Mouse (Mus musculus): ENCODE data around the gene Nrp2.

Gene Nrp2

DNA sequence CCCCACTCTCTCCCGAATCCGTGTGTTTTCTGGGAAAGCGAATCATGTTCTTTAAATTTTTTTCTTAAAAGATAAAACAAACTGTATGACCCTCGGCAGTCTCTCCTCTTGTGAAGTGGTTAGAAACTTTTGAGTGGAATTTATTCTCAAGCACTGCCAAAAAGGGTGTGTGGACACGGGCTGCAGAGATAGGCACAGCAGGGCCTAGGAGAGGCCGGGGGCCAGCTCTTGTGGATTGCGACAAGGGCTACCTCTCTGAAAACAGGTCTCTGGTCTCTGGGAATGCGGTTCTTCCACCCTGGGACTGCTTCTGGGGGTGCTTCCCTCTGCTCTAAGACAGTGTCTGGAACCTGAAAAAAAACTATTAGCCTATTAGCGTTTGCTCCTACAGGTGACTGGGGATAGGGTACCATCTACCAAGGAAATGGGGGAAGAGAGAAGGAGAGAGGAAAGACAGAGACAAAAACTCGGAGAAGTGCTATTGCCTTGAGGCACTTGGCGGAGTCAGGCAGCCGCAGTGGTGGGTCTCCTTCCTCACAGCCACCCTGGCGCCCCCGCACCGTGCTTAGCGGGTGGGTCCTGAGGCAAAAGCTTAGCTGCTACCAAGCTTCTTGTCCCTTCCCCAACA is 1.9 kb downstream of the Nrp2 start:
- DNase-seq (ENCODE audit: low spot score): no peak

DNA sequence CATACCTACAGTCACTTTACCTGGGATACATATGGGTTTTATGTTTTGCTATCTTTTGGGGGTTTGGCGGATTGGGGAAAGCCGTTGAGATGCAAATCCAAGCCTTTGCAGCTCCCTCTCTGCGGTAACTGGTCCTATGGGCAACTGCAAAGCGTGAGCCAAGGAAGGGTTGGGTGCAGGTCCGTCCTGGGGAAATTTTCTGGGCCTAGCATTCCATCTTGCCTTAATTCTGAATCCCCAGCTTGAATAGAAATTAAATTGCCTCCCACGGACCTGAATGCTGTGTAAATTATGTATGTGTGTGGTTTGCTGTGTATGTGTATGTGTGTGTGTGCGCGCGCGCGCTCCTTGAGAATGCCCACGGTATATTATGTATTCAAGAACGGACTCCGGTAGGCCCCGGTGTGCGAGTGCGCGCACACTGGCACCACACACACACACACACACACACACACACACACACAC is 2.5 kb downstream of the Nrp2 start:
- peak; percentile 61 for DNase-seq (ENCODE audit: low spot score)

DNA sequence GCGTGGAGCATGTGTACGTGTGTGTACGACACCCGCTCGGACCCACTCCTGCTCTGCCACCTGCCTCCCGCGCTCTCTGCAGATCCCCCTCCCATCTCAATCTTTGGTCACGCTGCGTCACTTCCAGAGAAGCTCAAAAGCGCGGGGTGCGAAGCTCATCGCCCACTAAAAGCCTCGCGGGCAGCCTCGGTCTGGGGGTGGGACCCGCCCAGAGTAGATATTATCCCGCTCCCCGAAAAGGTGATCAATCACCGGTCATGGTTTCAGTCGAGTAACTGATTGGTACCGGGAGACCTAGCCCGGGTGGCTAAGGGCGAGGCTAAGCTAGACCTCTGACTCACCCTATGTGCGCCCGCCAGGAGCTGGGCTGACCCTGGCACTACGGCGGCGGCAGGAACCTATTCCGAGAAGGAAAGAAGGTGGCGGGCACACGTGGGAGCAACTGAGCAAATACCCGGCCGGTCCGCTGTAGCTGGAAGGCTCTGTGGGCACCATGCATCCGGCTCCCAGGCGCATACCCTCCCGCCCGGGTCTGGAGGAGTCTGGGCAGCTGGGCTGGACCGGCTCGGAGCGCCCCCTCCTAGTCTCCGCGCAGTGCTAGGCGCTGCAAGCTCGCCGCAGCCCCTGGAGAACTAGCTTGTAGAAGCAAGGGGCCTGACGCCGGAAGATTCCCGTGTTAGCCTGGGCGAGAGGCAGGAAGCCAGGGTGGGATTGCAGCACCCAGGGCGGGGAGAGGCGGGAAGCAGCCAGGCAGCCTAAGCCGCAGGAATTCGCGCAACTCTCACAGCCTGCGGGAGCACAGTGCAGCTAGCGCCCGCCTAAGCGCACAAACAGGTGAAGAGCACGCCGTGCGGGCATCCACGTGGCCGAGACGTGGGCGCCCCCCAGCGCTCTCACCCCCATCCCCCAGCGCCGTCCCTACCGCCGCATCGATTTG is 3.3 kb downstream of the Nrp2 start:
- DNase-seq (ENCODE audit: low spot score): peak; percentile 66

DNA sequence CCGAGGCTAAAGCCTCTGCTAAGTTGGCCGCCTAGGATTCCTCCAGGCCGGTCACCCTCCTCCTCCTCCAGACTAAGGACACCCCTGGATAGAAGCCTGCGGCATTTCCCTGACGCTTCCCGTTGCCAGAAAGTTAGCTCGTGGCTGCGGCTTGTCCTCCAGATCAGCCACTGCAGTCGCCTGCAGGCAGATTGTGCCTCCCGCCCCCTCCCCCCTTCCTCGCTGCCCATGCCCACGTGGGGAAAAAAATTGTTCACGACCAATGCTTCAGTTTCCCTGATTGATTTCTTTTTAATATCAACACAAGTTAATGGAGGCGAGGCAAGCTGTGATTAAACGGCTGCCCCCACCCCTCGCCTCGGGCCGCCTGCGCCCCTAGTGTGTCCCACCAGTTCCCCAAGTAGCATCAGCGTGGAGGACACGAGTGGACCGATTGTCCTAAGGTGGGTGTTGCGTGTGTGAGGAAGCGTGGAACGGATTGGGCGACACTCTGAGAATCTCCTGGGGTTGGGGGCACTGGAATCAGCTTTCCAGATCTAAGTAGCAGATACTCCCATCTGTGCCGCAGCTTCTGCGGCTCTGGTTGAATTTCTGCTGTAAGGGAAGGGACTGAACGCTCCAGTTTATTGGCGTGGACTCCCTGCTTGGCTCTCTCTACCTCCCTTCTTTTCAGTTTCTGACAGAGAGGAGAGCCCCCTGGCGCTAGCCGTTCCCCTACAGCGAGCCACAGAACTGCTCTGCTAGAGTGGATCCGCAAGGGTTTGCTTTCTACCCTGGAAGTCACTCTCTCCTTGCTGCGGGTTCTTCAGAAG is 4.2 kb downstream of the Nrp2 start:
- DNase-seq (ENCODE audit: low spot score): peak; percentile 57

DNA sequence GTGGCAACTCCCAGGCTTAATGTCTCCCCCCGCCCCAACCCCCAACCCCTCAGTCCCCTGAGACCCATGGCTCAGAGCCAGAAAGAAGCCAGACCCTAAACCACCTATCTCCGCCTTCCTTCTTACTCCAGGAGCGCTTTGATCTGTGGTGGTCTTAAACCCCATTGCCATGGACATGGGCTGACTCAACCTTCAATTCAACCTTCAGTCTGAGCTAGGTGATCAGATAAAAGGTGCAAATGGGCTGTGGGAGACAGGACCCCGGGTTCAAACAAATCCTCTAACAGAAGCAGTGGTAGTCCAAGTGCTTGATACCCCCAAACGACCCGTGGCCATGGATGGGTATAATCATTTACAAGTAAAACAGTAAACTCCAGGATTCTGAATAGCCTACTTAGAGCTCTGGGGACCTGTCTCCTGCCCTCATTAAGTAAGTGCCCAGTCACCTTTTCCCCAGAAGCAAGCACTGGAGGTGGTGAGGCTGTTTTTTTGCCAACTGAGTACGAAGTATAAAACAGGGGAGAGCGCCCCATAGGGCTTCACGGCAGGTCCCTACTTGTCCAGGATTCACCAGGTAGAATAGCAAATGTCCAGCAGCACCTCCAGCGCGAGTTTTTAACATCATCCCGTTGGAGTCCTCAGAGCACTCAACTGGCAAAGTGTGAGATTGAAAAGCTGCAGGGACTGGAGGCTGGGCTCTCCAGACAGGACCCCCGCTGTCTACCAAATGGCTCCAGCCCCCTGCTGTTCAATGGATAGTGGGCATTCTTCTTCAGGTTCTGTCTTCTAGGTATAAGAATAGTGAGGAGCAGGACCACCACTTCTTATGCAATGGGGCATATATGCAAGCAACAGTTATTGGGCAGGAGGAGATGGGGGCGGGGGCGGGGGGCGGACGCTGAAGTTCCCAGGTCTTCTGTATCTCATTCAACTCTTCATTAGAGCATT is 5.1 kb downstream of the Nrp2 start:
- DNase-seq (ENCODE audit: low spot score): no peak

DNA sequence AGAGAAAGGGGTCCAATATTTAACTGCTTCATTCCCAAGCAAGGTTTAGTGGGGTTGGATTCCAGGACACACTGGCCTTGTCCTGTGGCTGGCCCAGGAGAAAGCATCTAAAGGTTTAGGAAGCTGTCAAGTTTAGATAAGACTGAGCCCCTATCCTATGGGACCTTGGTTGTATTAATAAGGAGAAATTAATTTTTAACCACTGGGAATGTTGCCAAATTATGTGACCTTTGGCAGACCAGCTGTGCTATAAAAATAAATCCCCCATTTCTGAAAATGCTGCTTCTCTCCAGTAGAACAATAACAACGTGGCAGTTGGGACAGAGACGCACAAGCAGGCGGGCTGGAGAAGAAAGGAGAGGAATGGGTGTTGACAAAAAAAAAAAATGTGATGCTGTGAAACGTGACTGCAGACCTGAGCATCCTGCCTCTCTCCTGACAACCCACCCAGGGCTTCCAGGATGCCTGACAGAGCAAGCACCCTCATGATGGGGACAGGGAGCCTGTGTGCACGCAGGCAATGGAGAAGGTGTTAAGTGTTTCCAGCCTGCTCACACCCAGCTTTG is 6.8 kb downstream of the Nrp2 start:
- DNase-seq (ENCODE audit: low spot score): no peak

DNA sequence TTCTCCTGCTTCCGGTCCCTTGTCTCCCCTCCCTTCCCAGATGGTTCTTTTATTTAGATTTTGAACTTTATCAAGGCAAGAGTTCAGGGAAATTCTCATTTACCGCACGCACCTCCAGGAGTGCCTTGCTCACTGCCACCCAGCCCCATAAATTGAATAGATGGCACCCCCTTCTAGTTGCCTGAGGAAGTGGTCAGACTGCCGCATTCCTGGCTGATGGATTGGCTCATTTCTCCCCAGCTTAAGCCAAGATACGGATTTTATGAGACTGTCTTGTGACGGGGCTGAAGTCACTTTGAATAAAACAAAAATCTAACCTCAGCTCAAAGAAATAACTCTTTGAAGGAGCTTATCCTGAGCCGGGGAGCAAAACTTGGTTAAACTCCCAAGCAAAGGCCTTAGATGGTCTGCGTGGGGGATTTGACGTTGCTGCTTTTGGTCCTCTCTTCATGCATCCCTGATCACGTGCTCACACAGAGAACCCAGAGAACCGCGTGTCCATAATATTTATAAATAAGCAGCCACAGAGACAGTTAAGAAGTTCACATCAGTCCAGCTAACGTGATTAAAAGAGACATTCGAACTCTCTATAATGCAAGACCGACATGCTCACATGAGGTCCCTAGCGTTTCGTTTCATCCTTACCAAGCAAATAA is 10.1 kb downstream of the Nrp2 start:
- DNase-seq (ENCODE audit: low spot score): no peak

DNA sequence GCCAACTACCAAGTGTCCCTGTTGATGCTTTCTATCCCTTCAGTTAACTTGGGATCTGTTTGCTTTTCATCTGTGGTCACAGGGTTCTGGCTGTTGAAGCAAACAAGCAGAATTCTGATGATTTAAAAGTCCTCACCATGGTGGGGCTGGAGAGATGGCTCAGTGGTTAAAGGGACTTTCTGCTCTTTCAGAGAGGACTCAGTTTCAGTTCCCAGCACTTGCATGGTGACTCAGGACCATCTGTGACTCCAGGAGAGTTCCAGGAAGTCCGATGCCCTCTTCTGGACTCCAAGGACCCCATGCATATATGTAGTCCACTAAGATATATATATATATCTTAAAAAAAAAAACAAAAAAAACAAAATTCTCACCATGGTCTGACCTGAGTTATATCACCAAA is 11.9 kb downstream of the Nrp2 start:
- no peak for DNase-seq (ENCODE audit: low spot score)

DNA sequence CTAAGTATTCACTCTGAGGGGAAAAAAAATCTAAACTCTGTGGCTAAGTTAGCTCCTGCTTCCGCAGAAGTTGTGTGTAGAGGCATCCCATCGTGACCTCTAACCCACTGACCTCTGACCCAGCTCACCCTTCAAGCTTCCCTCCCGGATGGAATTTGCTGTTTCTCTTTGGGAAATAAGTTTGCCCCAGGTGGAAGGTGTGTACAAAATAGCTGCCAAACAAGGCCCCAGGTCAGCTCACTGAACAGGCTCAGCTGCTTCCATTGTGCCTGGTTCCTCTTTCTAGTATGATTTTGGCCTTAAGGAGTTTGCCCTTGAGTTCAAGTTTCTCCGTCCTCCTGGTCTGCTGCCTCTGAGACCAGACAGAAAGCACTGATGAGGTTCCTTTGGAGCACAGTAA is 12.6 kb downstream of the Nrp2 start:
- DNase-seq (ENCODE audit: low spot score): no peak

DNA sequence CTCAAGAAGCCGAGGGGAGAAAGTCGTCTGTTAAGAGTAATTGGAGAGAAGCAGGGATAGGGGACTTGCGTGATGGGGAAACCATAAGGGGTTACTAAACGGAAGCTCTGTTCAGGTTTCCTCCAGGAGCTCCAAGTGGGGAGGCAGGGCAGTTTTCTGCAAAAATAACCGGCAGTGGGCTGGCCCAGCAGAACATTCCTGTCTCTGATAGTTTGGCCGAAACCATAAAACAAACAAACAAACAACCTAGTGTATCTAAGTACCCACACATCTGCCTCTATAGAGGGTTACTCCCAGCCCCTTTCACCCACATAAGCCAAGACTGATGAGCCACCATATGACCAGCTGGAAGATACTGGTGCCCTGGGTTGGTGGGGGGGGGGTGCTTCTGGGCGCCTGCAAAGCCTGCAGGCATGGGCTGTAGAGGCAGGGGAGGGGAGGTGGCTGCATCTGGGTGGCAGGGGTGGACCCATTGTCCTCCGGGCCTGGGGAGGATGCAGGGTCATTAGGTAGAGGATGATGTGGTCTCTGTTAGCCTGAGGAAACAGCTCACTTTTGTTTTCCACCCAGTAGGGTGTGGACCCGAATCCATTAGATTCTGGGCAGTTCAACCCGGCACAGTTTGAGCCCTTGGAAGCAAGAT is 13.9 kb downstream of the Nrp2 start:
- no peak for DNase-seq (ENCODE audit: low spot score)

DNA sequence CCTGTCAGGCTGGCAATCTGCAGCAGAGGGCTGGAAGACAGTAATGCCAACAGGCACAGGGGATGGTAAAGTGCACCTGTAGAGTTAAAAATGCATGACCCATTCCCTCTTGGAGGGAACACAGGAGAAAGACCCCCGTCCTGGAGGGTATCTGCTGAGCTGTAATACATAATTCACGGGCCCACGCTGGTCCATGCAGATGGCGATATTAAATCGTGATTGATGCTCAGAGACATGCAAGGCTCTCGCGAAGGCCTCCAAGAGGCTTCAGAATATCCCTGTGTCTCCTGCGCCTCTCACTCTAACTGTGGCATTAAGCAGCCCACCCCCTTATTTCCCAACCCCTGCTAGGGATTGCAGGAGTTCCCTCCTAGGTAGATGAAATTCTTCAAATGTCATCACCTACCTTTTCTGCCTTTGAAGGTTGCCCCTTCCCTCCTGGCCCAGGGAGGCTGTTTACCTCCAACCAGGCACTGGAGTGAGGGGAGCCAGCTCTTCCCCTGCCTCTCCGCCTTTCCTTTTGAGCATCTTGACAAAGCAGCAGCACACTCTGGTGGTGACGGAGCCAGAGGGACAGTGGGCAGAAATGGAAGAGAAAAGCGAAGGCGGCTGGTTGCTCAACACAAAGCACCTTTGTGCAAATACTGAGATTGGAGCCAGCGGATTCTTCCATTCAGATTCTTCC is 14.6 kb downstream of the Nrp2 start:
- peak; percentile 74 for DNase-seq (ENCODE audit: low spot score)

DNA sequence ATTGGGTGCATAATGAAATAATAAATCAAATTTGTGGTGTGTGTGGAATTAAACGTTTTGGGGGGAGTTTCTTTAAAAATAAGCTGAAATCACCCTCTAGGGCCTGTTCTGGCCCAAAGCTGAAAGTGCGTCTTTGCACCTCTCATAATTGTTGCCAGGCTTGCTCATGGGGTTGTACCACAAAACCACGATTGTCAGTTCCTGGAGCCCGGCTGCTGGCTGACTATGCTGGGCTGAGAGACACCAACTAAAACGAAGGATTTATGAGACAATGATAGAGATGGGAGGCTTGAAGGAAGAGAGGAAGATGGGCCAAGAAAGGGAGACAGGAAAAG is 15.1 kb downstream of the Nrp2 start:
- no peak for DNase-seq (ENCODE audit: low spot score)

DNA sequence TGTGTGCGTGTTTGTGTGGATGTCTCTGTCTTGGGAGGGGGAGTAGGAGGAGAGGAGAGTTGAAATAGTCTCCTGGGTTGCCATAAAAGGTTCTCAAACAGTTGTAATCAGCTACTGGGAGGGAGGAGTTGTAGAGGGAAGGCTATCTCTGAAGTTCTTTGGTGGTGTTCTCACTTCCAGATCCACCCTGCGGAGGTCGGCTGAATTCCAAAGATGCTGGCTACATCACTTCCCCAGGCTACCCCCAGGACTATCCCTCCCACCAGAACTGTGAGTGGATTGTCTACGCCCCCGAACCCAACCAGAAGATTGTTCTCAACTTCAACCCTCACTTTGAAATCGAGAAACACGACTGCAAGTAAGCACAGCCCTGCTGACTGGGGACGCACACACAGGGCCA is 15.7 kb downstream of the Nrp2 start:
- DNase-seq (ENCODE audit: low spot score): no peak

DNA sequence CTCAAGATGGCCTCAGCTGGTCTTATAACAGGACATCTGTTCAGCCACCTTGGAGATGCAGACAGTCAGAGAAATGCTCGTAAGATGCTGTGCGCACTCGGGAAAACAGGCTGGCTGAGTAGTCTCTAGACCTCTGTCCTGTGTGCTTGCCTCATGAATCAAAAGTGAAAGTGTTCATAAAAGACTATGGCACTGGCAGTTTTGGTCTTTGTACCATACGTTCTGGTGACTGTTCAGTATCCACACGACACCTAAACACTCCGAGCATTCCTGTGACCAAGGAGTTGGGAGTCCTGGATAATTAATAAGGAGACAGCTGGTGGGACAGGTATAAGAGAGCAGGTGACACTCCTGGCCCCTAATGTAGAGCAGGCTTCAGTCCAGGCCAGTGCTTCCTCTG is 16.7 kb downstream of the Nrp2 start:
- DNase-seq (ENCODE audit: low spot score): no peak

DNA sequence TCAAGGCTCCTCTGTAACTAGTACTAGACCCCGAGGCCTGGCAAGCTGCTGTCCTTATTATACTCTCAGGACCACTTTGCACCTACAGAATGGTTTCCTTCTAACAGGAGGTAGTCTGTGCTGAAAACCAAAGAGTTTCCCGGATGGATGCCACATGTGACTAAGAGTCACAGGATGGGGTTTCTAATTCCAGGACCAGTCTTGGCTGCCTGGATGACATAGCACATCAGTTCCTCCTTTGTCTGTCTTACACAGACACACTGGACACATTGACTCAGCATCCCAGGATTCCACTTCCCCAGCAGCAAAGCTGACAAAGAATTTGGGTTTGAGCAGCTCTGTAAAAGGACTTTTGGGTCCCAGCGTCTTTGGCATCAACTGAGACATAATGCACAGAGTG is 17.1 kb downstream of the Nrp2 start:
- no peak for DNase-seq (ENCODE audit: low spot score)

DNA sequence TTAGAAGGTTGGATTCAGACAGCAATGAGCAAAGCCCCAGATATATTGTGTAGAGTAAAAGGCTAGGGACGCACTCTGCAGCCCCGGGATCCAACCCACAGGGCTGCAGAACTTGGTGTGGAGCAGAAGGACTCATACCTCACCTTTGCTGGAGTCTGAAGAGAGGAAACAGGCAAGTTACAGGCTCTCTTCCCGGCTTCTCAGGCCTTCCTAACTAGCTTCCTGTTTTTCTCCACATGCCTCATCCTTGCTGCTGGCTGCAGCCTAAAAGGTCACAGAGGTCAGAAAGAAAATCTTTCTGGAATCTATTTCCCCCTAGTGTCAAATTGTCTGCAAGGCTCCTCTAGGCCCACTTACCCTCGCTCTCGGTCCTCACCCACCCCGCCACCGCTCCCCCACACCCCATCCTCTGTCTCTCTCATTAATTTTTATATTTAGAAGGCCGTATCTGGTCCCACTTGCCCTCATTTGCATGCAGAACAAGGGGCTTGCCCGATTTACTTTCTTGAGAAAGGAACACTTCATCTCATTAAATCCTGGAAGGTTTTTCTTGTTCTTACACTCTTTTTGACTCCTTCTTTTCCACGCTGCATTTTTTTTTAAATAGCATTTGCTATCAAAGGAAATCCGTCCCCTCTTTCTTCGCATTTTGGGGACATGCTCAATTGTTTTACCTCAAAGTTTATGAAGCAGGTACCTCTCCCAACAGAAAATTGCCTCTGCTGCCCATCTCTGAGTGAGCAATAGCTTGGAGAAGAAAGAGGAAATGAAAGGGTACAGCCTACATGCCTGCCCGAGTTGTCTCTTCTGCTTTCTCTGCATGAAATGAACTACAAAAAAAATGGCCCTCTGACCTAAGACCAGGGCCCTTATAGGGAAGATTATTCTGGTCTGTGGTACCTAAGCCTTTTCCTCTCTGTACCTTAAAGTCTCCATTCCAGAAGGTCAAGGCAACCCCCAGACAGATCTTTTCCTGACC is 17.9 kb downstream of the Nrp2 start:
- no peak for DNase-seq (ENCODE audit: low spot score)

DNA sequence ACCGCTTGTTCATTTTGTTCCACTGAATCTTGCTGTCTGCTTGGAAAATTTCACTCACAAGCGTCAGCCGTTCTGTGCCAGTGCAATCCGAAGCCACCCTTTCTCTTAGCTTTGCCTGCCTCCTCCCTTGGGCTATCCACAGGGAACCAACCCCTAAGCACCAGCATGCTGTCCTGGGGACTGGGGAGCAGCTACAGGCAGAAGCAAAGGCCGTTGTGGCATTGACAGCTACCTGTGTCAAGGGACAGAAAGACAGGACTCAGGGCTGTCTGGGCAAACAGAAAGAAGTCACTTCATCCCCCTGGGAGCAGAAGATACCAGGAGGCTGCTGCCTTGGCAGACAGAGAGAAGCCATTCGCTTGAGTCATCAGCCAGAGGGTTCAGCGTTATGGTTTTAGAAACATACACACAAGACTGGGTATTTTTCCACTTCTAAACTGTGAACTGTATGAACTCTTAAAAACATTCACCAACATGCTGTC is 18.7 kb downstream of the Nrp2 start:
- DNase-seq (ENCODE audit: low spot score): no peak

DNA sequence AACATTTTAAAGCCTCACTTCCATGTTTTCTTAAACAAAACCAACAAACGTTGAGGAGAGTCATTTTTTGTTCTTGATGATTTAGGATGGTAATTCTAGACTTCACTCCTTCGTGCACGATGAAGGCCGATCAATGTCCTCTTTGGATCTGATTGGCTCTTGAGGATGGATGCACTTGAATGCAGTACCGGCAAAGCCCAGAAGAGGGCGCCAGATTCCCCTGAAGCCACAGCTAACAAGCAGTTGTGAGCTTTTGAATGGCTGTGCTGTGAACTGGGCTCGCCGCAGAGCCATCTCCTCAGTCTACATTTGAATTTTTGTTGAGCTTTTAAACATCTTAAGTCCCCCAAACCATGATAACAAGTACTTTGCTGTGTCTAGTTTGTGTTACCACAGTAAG is 19.4 kb downstream of the Nrp2 start:
- no peak for DNase-seq (ENCODE audit: low spot score)

Data from layer of hippocampus, adult 11-12 months (tissue).